Mouse (Mus musculus) embryonic fibroblast, embryonic 13.5 days (primary cell): Measurements from ENCODE around the gene 1700014D04Rik. TPM values are rescaled to one million over a fixed set of nuclear protein-coding genes. Genes with fewer than 3 reads are reported as not detected.
"Not testable (repeated sequence)": the region's sequence is repeated elsewhere in the genome, so short reads cannot be mapped to it uniquely, and the experiment has no call there.

Experiments used
- H3K27ac ChIP-seq: 2 replicates; pipeline ENCODE4 v1.5.1; 2012; ENCODE audit warnings: low read length, control low read depth, inconsistent platforms; ENCODE audit not compliant: insufficient read depth
- H3K4me1 ChIP-seq: 2 replicates; pipeline ENCODE4 v1.6.1; 2011; ENCODE audit warnings: low read length; ENCODE audit not compliant: control insufficient read depth, insufficient read depth
- H3K4me3 ChIP-seq: 2 replicates; pipeline ENCODE4 v1.5.1; 2011; ENCODE audit warnings: mild to moderate bottlenecking, control low read depth, low read length; ENCODE audit not compliant: insufficient read depth
- CTCF ChIP-seq: IDR thresholded peaks from 2 replicates; pipeline ENCODE4 v1.5.1; 2011; ENCODE audit warnings: mild to moderate bottlenecking, control low read depth, low read length, moderate library complexity, borderline replicate concordance; ENCODE audit not compliant: insufficient read depth
- POLR2A ChIP-seq: IDR thresholded peaks from 2 replicates; pipeline ENCODE4 v1.6.1; 2011; ENCODE audit warnings: low read depth, mild to moderate bottlenecking, control low read depth, low read length, moderate library complexity
- polyA plus RNA-seq: library from polyadenylated mRNA; stranded (reverse); fragments of >200 nt; gene quantifications from 2 replicates; pipeline ENCODE4 v1.2.4, GENCODE M21; 2011; ENCODE audit warnings: low read depth; ENCODE audit not compliant: missing spikeins, insufficient read length

Gene 1700014D04Rik
- polyA plus RNA-seq, 1 experiment = not detected

GRCm38 (mm10) chr13:59713710-59714109 is 32.8 kb downstream of the 1700014D04Rik start:
- no peak for TF ChIP-seq CTCF
- no peak for TF ChIP-seq POLR2A
- no peaks in the 10 kb centered on the region for H3K4me1 ChIP-seq
- H3K4me3 ChIP-seq = no peak overlapping the region
- H3K27ac ChIP-seq = no peak overlapping the region

GRCm38 (mm10) chr13:59711984-59712383 is 34.6 kb downstream of the 1700014D04Rik start, which contains the start of gene Spata31d1b:
Spata31d1b (plus strand) TSS chr13:59712284.
- not testable (repeated sequence) for H3K4me3 ChIP-seq, H3K27ac ChIP-seq, H3K4me1 ChIP-seq

- no peak for TF ChIP-seq POLR2A
- no peak for TF ChIP-seq CTCF
- H3K27ac ChIP-seq = no peak within 1 kb of the TSS
These were observed 36.3 kb downstream of the 1700014D04Rik start, which contains the start of gene Spata31d1a for GRCm38 (mm10) chr13:59710230-59710629. Spata31d1a (minus strand) TSS chr13:59710330.

GRCm38 (mm10) chr13:59704562-59704961 is 42.0 kb downstream of the 1700014D04Rik start:
- H3K27ac ChIP-seq = no peak overlapping the region
- no peak overlapping the region for H3K4me3 ChIP-seq
- TF ChIP-seq CTCF = no peak
- TF ChIP-seq POLR2A = no peak
- no peaks in the 10 kb centered on the region for H3K4me1 ChIP-seq

More at GRCm38 (mm10) chr13:59710230-59710629, 36.3 kb downstream of the 1700014D04Rik start, which contains the start of gene Spata31d1a:
- no peak within 1 kb of the TSS for H3K4me3 ChIP-seq
- no peaks in the 10 kb centered on the region for H3K4me1 ChIP-seq

DNA sequence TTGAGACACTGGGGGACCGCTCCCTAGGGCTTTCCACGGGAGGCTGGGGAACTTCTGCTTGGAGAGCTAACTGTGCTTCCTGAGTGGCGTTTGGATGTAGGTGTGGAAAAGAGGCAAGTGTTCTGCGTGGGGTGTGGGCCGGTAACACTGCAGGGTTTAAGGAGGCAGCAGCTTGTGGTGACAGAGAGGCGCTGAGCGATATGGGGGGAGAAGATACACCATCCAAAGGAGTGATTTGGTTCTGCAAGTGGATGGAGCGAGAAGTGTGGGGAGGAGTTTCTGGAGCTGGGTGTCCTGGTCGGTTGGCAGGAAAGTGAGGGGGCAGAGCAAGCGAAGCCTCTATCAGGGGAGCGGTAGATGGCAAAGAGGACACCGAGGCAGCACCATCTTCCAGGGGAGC is 43.0 kb downstream of the 1700014D04Rik start:
- TF ChIP-seq POLR2A = no peak
- no peak for TF ChIP-seq CTCF
- Histone ChIP-seq H3K4me3 (no peak overlapping the region), H3K27ac (no peak overlapping the region), H3K4me1 (no peaks in the 10 kb centered on the region)

GRCm38 (mm10) chr13:59700137-59700536 is 46.4 kb downstream of the 1700014D04Rik start:
- H3K4me3 ChIP-seq, H3K27ac ChIP-seq, H3K4me1 ChIP-seq: not testable (repeated sequence)

GRCm38 (mm10) chr13:59699131-59699530 is 47.4 kb downstream of the 1700014D04Rik start:
- Histone ChIP-seq H3K4me1 (no peaks in the 10 kb centered on the region), H3K27ac (no peak overlapping the region), H3K4me3 (no peak overlapping the region)
- no peak for TF ChIP-seq POLR2A
- TF ChIP-seq CTCF = no peak

DNA sequence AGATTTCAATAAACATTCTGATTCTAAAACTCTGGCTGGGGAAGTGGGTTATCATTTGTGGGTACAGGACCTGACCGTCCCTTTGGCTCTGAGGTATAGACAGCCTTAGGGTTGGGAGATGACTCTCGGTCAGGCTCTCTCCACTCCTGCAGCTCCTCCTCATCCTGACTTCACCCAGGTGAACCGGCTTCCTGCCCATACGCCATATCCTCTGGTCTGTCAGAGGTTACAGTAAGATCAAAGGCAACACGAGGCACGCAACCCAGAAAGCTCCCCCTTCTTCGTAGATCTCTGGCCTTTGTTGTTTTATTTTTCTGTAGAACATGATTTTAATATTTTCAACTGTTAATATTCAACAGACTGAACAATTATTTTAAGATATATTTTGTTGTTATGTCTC is 50.8 kb downstream of the 1700014D04Rik start:
- Histone ChIP-seq H3K4me1 (no peaks in the 10 kb centered on the region), H3K4me3 (no peak overlapping the region), H3K27ac (no peak overlapping the region)
- no peak for TF ChIP-seq CTCF
- no peak for TF ChIP-seq POLR2A

- Histone ChIP-seq H3K4me1 (no peaks in the 10 kb centered on the region), H3K27ac (no peak within 1 kb of the TSS), H3K4me3 (no peak within 1 kb of the TSS)
- TF ChIP-seq CTCF = no peak
- no peak for TF ChIP-seq POLR2A
These were observed 52.5 kb downstream of the 1700014D04Rik start, which contains the start of gene 4921517D22Rik for GRCm38 (mm10) chr13:59694008-59694407. 4921517D22Rik (minus strand) TSS chr13:59694108.

DNA sequence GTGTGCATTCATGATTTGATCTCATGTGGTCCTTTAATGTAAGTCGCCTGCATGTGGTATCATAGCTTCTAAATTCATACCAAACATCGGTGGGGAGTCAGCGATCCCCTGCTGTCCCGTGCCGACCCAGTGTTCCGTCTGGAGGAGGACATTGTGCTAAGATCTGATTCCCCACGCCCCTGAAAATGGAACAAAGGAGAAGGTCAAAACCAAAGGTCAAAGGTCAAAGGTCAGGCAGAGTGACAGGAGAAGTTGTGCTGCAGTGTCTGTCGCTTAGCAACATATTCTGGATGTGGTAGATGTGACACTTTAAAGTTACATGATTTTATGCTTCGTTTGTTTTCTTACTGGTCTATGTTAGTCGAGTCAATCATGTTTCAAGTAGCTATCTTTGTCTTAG is 55.1 kb downstream of the 1700014D04Rik start:
- Histone ChIP-seq H3K4me1 (no peaks in the 10 kb centered on the region), H3K27ac (no peak overlapping the region), H3K4me3 (no peak overlapping the region)
- TF ChIP-seq POLR2A (no peak), CTCF (no peak)

Other genes starting within 250 kb of the 1700014D04Rik start
- gene Agtpbp1, start 161.5 kb downstream of the 1700014D04Rik start, polyA plus RNA-seq = 62.4 and 62.8 TPM in 2 replicates
- 106 and 121 TPM in 2 replicates for gene Naa35, start 161.5 kb downstream of the 1700014D04Rik start, polyA plus RNA-seq
- 31.7 and 36.1 TPM in 2 replicates for gene Golm1, start 70.9 kb downstream of the 1700014D04Rik start, polyA plus RNA-seq
- gene 4921517D22Rik, start 52.6 kb downstream of the 1700014D04Rik start, polyA plus RNA-seq = not detected in 2 replicates
- gene Spata31d1a, start 36.4 kb downstream of the 1700014D04Rik start, polyA plus RNA-seq = not detected in 2 replicates
- not detected in 2 replicates for gene Spata31d1b, start 34.5 kb downstream of the 1700014D04Rik start, polyA plus RNA-seq
- gene Spata31d1d, start 15.0 kb downstream of the 1700014D04Rik start, polyA plus RNA-seq = not detected in 2 replicates
- 56.6 and 64.3 TPM in 2 replicates for gene Isca1, start 23.1 kb upstream of the 1700014D04Rik start, polyA plus RNA-seq
- gene Gm49354, start 35.5 kb upstream of the 1700014D04Rik start, polyA plus RNA-seq = not detected in 2 replicates
- 102 and 113 TPM in 2 replicates for gene Tut7, start 76.4 kb upstream of the 1700014D04Rik start, polyA plus RNA-seq